Mouse (Mus musculus) kidney, postnatal 10 days (tissue): Measurements from ENCODE around the gene Adap2.

ENCODE experiments used
- DNase-seq: peaks from one replicate; pipeline ENCODE4 v3.0.0; 2021; ENCODE audit warnings: mixed read lengths

Adap2 gene

DNA sequence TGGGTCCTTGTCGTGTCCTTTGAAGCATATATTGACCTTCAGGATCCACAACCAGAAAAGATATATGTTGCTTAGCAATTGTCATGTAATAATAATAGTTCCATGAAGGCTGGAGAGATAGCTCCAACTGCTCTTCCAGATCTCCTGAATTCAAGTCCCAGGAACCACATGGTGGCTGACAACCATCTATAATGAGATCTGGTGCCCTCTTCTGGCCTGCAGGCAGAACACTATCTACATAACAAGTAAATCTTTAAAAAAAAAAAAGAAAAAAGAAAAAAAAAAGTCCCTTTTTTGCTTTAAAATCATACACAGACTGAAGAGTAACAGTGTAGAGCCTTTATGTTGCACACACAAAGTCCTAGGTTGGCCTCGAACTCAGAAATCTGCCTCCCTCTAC is 45.9 kb downstream of the Adap2 start:
- DNase-seq: no peak

DNA sequence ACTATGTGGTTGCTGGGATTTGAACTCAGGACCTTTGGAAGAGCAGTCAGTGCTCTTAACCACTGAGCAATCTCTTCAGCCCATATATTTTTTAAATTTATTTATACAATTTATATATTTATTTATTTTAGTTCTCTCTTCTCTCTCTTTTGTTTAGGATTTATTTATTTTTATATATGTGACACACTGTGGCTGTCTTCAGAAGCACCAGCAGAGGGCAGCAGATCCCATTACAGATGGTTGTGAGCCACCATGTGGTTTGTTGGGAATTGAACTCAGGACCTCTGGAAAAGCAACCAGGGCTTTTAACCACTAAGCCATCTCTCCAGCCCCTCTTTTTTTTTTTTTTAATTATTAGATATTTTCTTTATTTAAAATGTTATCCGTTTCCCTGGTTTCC is 46.4 kb downstream of the Adap2 start:
- DNase-seq: peak; percentile 44

- DNase-seq: no peak
Measured at GRCm38 (mm10) chr11:80202296-80202695, 48.4 kb downstream of the Adap2 start.

DNA sequence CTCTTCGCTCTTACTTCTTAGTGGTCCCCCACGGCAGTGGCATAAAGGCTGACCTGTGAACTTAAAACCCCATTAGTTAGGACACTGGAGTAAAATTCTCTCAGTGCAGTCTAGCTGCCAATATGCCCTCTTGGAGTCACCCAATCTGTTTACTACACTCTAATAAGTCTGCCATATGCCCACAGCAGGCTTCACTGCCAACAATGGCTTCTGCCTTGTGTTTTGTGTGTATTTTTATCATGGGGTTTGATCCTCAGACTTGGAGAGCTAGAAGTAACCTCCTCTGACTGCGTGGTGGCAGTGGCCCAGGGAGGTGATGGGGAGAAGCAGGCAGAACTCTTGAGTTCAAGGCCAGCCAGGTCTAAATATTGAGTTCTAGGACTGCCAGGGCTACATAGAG is 50.1 kb downstream of the Adap2 start:
- no peak for DNase-seq

GRCm38 (mm10) chr11:80204941-80205340 is 51.0 kb downstream of the Adap2 start:
- no peak for DNase-seq

DNA sequence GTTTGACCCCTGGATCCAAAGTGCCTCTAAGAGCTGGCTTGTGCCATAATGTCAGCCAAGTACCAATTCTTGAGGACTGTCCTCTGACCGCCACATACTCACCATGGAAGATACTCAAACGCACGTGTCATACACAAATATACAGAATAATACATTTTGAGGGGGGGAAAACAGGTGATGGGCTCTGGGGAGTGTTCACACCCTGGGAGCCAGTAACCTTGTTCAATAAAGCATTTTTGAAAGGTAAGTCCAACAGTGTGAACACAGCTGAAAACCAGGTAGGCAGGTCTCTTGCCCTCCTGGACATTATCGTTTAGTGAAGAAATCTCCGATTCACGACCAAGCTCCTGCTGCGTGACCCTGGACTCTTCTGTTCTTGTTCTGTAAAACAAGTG is 54.6 kb downstream of the Adap2 start:
- no peak for DNase-seq

GRCm38 (mm10) chr11:80208860-80209800 is 55.2 kb downstream of the Adap2 start, which contains the start of gene Rhot1:
Gene Rhot1 (plus strand): TSS chr11:80209019.
- DNase-seq: peak; percentile 98

GRCm38 (mm10) chr11:80210321-80210720 is 56.4 kb downstream of the Adap2 start:
- DNase-seq: no peak

GRCm38 (mm10) chr11:80212282-80212681 is 58.4 kb downstream of the Adap2 start:
- no peak for DNase-seq

DNA sequence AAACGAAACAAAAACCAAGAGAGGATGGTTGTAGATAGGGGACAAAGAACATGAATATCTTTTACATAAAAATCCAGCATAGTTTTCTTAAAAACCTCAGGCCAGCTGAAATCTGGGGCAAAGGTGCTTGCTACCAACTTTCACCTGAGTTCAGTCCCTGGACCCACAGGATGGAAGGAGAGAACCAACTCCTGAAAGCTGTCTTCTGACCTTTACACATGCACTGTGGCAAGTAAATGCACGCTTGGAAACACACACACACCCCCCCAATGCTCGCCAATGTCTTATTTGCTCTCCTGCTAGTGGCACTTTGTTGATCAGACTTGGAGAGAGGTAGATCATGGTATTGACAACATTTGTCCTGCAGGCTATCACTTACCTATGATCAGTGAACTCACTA is 61.4 kb downstream of the Adap2 start:
- no peak for DNase-seq

DNA sequence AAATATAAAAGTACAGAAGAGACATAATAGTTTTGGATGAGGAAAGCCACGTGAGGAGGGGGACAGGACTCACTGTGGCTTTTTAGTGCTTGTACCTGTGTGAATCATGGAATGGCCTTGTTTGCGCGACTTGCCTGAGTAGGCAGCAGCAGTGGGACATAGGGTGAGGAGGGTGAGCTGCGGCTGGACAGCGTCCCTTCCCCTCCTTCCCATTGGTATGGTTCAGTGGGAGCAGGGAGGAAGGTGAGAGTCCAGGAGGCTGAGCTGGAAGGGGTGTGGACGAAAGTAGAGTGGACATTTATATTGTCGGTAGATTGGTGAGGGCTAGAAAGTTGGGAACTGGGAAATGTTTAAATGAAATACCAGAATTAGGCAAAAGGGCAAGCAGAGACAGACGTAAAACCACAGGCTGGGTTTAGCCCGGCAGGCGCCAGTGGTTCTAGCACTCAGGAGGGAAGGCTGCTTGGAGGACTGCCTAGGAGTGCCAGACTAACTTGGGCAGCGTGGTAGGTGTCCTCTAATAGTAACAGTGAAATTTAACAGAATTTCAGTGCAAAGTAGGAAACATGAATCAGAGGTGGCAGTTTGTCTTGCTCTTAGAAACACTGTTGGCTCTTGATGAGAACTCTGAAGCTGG is 64.9 kb downstream of the Adap2 start:
- no peak for DNase-seq
